Mouse (Mus musculus) myocyte (in vitro differentiated cells): ENCODE measurements around the gene Tas2r110. TPM values are rescaled to one million over a fixed set of nuclear protein-coding genes. Genes with fewer than 3 reads are reported as not detected.

Experiments used
- H3K27me3 ChIP-seq: one replicate; pipeline ENCODE4 v1.6.1; 2011; ENCODE audit not compliant: control insufficient read depth, insufficient read depth, insufficient read length
- H3K36me3 ChIP-seq: one replicate; pipeline ENCODE4 v1.6.1; 2011; ENCODE audit not compliant: control insufficient read depth, insufficient read depth
- H3K4me2 ChIP-seq: one replicate; pipeline ENCODE4 v1.6.1; 2011; ENCODE audit warnings: low read depth, control low read depth
- H3K4me3 ChIP-seq: one replicate; pipeline ENCODE4 v1.5.1; 2011; ENCODE audit warnings: mild to moderate bottlenecking, control low read depth, moderate library complexity
- H3K79me2 ChIP-seq: one replicate; pipeline ENCODE4 v1.6.1; 2011; ENCODE audit not compliant: control insufficient read depth, insufficient read depth
- H3ac ChIP-seq: one replicate; pipeline ENCODE4 v1.6.1; 2011; ENCODE audit not compliant: control insufficient read depth, insufficient read length
- CEBPB ChIP-seq: IDR thresholded peaks from 2 replicates; pipeline ENCODE4 v1.6.1; 2011; ENCODE audit warnings: mild to moderate bottlenecking, moderate library complexity; ENCODE audit not compliant: poor library complexity, insufficient read depth, severe bottlenecking
- E2F4 ChIP-seq: IDR thresholded peaks from one replicate; pipeline ENCODE4 v1.6.1; 2011; ENCODE audit warnings: mild to moderate bottlenecking, control low read depth, moderate library complexity; ENCODE audit not compliant: insufficient read depth
- MAX ChIP-seq: IDR thresholded peaks from one replicate; pipeline ENCODE4 v1.6.1; 2011; ENCODE audit warnings: low read depth, mild to moderate bottlenecking, control low read depth
- MYOD1 ChIP-seq, 3 experiments: IDR thresholded peaks; one replicate each; pipeline ENCODE4 v1.6.1; 2011; ENCODE audit warnings: control low read depth in 2 of 3, low read depth in 2 of 3, mild to moderate bottlenecking in 2 of 3, moderate library complexity in 1 of 3; ENCODE audit not compliant: insufficient read length in 2 of 3, control insufficient read depth in 1 of 3
- MYOG ChIP-seq, 3 experiments: IDR thresholded peaks; one replicate each; pipeline ENCODE4 v1.6.1; 2011; ENCODE audit warnings: control low read depth in 2 of 3, low read depth in 2 of 3, mild to moderate bottlenecking in 2 of 3; ENCODE audit not compliant: insufficient read length in 2 of 3, control insufficient read depth in 1 of 3, insufficient read depth in 1 of 3
- POLR2A ChIP-seq: IDR thresholded peaks from one replicate; pipeline ENCODE4 v1.6.1; 2011; ENCODE audit warnings: low read depth, mild to moderate bottlenecking, control low read depth, moderate library complexity; ENCODE audit not compliant: insufficient read length
- POLR2AphosphoS2 ChIP-seq: IDR thresholded peaks from one replicate; pipeline ENCODE4 v1.6.1; 2011; ENCODE audit warnings: low read depth, control low read depth; ENCODE audit not compliant: insufficient read length
- REST ChIP-seq: IDR thresholded peaks from one replicate; pipeline ENCODE4 v1.6.1; 2011; ENCODE audit warnings: mild to moderate bottlenecking, control low read depth, moderate library complexity; ENCODE audit not compliant: insufficient read depth, insufficient read length
- SRF ChIP-seq: IDR thresholded peaks from one replicate; pipeline ENCODE4 v1.6.1; 2011; ENCODE audit warnings: low read depth; ENCODE audit not compliant: control insufficient read depth, insufficient read length
- TCF12 ChIP-seq: IDR thresholded peaks from one replicate; pipeline ENCODE4 v1.6.1; 2011; ENCODE audit warnings: mild to moderate bottlenecking, control low read depth; ENCODE audit not compliant: poor library complexity, insufficient read depth, severe bottlenecking
- TCF3 ChIP-seq: IDR thresholded peaks from one replicate; pipeline ENCODE4 v1.6.1; 2011; ENCODE audit warnings: low read depth, control low read depth; ENCODE audit not compliant: insufficient read length
- USF1 ChIP-seq: IDR thresholded peaks from one replicate; pipeline ENCODE4 v1.6.1; 2011; ENCODE audit warnings: low read depth, mild to moderate bottlenecking, control low read depth, moderate library complexity
- polyA plus RNA-seq: library from polyadenylated mRNA; unstranded; fragments of >200 nt; fragmentation: generic; extraction: Trizol; gene quantifications from one replicate; pipeline ENCODE4 v1.2.1, GENCODE M21; 2012; ENCODE audit warnings: missing spikeins

Tas2r110 gene
- not detected for polyA plus RNA-seq

DNA sequence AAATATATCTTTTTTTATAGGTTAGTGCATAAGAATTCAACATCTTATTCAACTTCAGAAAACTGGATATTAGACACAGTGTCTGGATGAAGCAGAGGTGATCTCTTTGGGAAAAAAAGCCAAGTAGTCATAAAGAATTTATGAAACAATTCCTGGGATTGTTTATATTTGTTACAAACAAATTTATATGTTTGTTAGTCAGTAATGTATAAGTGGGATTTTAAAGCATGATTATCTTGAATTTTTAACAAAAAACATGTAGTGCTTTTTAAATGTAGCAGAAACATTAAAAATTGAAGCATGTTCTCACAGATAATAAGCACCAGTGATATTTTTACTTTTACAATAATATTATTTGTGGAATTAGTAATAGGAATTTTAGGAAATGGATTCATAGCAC, at the start of gene Tas2r110:
Gene Tas2r110, plus strand, starts transcription at position 301 of the 400 bp plus-strand sequence.
- Histone ChIP-seq H3K36me3 (no peaks in the 10 kb centered on the region), H3K79me2 (no peaks in the 10 kb centered on the region), H3ac (no peak within 1 kb of the TSS), H3K4me3 (no peak within 1 kb of the TSS), H3K4me2 (no peak within 1 kb of the TSS), H3K27me3 (no peaks in the 10 kb centered on the region)
- TF ChIP-seq USF1 (no peak), POLR2AphosphoS2 (no peak), TCF12 (no peak), MYOG (IDR thresholded peaks at IDR 0.05; ENCODE audit: control insufficient read depth in 1 of 3, insufficient read depth in 1 of 3, insufficient read length in 2 of 3, low read depth in 2 of 3) (no peak), E2F4 (no peak), REST (no peak), MYOD1 (IDR thresholded peaks at IDR 0.05; ENCODE audit: control insufficient read depth in 1 of 3, insufficient read length in 2 of 3, low read depth in 2 of 3) (no peak), SRF (no peak), POLR2A (no peak), TCF3 (no peak), CEBPB (no peak), MAX (no peak)

DNA sequence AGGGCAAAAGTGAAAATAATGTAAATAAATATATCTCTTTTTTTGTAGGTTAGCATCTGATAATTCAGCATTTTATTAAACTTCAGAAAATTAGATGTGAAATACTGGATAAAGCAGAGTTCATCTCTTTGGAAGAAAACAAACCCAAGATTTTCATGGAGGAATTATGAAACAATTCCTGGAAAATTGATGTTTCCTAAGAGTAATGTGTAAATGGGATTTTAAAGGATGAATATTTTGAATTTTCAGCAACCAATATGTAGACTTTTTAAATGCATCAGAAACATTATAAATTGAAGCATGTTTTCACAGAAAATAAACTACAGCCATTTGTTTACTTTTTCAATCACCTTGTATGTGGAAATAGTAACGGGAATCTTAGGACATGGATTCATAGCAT, 21.0 kb upstream of the Tas2r110 start, which contains the start of gene Tas2r123:
Gene Tas2r123, plus strand, starts transcription at position 301 of the 400 bp plus-strand sequence.
- no peak within 1 kb of the TSS for H3ac ChIP-seq
- no peak within 1 kb of the TSS for H3K4me2 ChIP-seq
- H3K36me3 ChIP-seq = no peaks in the 10 kb centered on the region
- no peaks in the 10 kb centered on the region for H3K79me2 ChIP-seq
- TF ChIP-seq E2F4 = no peak
- no peak for TF ChIP-seq CEBPB
- no peak for TF ChIP-seq REST
- no peak for TF ChIP-seq POLR2AphosphoS2
- TF ChIP-seq TCF12 = no peak
- no peak for TF ChIP-seq MAX
- TF ChIP-seq MYOD1 (IDR thresholded peaks at IDR 0.05; ENCODE audit: control insufficient read depth in 1 of 3, insufficient read length in 2 of 3, low read depth in 2 of 3) = no peak
- TF ChIP-seq POLR2A = no peak
- no peak for TF ChIP-seq MYOG (IDR thresholded peaks at IDR 0.05; ENCODE audit: control insufficient read depth in 1 of 3, insufficient read depth in 1 of 3, insufficient read length in 2 of 3, low read depth in 2 of 3)
- no peak for TF ChIP-seq USF1
- TF ChIP-seq SRF = no peak
- no peak for TF ChIP-seq TCF3
- no peaks in the 10 kb centered on the region for H3K27me3 ChIP-seq
- no peak within 1 kb of the TSS for H3K4me3 ChIP-seq

DNA sequence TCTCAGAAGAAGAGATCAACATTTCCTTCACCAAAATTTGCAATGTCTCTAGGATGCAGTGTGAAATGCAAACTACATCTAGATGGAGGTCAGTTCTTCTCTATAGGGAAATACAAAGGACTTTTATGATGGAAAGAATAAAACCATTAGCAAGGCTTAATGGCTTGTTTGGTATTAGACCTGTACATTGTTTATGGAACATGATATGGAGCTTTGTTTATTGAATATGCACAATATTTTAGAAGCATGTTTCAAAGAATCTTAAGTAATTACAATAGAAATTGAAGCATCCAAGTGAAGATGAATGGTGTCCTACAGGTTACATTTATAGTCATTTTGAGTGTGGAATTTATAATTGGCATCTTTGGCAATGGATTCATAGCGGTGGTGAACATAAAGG, 12.7 kb upstream of the Tas2r110 start, which contains the start of gene Tas2r116:
Gene Tas2r116, plus strand, starts transcription at position 301 of the 400 bp plus-strand sequence.
- Histone ChIP-seq H3K79me2 (no peaks in the 10 kb centered on the region), H3K4me2 (no peak within 1 kb of the TSS), H3K27me3 (no peaks in the 10 kb centered on the region), H3ac (no peak within 1 kb of the TSS), H3K4me3 (no peak within 1 kb of the TSS), H3K36me3 (no peaks in the 10 kb centered on the region)
- TF ChIP-seq TCF12 (no peak), MYOD1 (IDR thresholded peaks at IDR 0.05; ENCODE audit: control insufficient read depth in 1 of 3, insufficient read length in 2 of 3, low read depth in 2 of 3) (no peak), MYOG (IDR thresholded peaks at IDR 0.05; ENCODE audit: control insufficient read depth in 1 of 3, insufficient read depth in 1 of 3, insufficient read length in 2 of 3, low read depth in 2 of 3) (no peak), TCF3 (no peak), MAX (no peak), SRF (no peak), USF1 (no peak), E2F4 (no peak), CEBPB (no peak), POLR2A (no peak), REST (no peak), POLR2AphosphoS2 (no peak)

DNA sequence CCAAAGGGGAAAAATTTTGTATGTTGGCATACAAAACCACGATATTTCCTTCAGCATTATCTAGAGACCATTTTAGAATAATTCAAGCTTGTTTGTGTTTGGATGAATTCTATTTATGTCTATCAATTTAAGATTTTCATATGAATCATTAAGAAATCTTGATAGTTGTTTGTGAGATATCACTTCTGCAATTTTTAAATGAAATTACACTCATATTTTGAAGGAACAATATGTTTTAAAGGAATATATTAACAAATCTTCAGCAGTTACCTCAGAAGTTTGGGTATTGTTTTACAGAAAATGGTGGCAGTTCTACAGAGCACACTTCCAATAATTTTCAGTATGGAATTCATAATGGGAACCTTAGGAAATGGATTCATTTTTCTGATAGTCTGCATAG, 24.9 kb downstream of the Tas2r110 start, which contains the start of gene Tas2r113:
Gene Tas2r113, plus strand, starts transcription at position 301 of the 400 bp plus-strand sequence.
- no peaks in the 10 kb centered on the region for H3K36me3 ChIP-seq
- TF ChIP-seq USF1 (no peak), CEBPB (no peak), TCF12 (no peak), POLR2A (no peak), REST (no peak), TCF3 (no peak), E2F4 (no peak)

DNA sequence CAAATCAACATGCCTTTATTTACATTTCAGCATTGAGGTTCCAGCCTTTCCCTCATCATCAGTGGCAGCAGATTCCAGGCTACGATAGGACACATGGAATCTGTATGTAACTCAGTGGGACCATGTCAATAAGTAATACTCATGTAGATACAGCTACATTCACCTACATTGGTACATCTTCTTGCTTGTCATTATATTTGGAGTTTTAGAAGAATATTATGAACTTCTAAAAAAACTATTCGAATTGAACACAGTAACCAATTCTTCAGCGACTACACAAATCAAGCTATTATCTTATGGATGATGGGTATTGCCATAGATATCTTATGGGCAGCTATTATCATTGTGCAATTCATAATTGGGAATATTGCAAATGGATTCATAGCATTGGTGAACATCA, 41.5 kb downstream of the Tas2r110 start, which contains the start of gene Tas2r125:
Gene Tas2r125, plus strand, starts transcription at position 301 of the 400 bp plus-strand sequence.
- Histone ChIP-seq H3K27me3 (no peaks in the 10 kb centered on the region), H3ac (no peak within 1 kb of the TSS), H3K4me2 (no peak within 1 kb of the TSS), H3K4me3 (no peak within 1 kb of the TSS), H3K36me3 (no peaks in the 10 kb centered on the region), H3K79me2 (no peaks in the 10 kb centered on the region)
- TF ChIP-seq TCF12 = no peak
- no peak for TF ChIP-seq USF1
- no peak for TF ChIP-seq CEBPB
- no peak for TF ChIP-seq POLR2A
- TF ChIP-seq MYOD1 (IDR thresholded peaks at IDR 0.05; ENCODE audit: control insufficient read depth in 1 of 3, insufficient read length in 2 of 3, low read depth in 2 of 3) = no peak
- TF ChIP-seq TCF3 = no peak
- no peak for TF ChIP-seq E2F4
- TF ChIP-seq SRF = no peak
- TF ChIP-seq MYOG (IDR thresholded peaks at IDR 0.05; ENCODE audit: control insufficient read depth in 1 of 3, insufficient read depth in 1 of 3, insufficient read length in 2 of 3, low read depth in 2 of 3) = no peak
- TF ChIP-seq MAX = no peak
- no peak for TF ChIP-seq POLR2AphosphoS2
- no peak for TF ChIP-seq REST

More for the DNA sequence above, 24.9 kb downstream of the Tas2r110 start, which contains the start of gene Tas2r113:
- no peak within 1 kb of the TSS for H3K4me2 ChIP-seq
- no peaks in the 10 kb centered on the region for H3K79me2 ChIP-seq
- no peak within 1 kb of the TSS for H3K4me3 ChIP-seq
- no peaks in the 10 kb centered on the region for H3K27me3 ChIP-seq
- H3ac ChIP-seq = no peak within 1 kb of the TSS
